Mouse (Mus musculus) v-Abl transformed pro-B cells (cell line): ENCODE measurements around the gene Eid1.

Experiments used
- in situ Hi-C, 2 experiments: fragments of 400-800 bp; cut with MboI; formaldehyde crosslinking; loops; one replicate each; pipeline ENCODE4 v1.15.1; 2025; ENCODE audit not compliant: unreplicated experiment in 2 of 2

The Eid1 gene

GRCm38 (mm10) chr2:125665909-125666308 lies 7.0 kb upstream of the Eid1 start:
- in situ Hi-C loops = loop anchor here (10.0 to 25.0 kb wide), 3 partner anchors 199 to 846 kb away; partner anchors contain the start of genes Atp8b4 (in 1 of the 2), Dtwd1 (in 1 of the 2) and Fam227b (in 1 of the 2)

- in situ Hi-C loops = loop anchor here (10.0 to 25.0 kb wide), 3 partner anchors 198 to 846 kb away; partner anchors contain the start of genes Atp8b4 (in 1 of the 2), Dtwd1 (in 1 of the 2) and Fam227b (in 1 of the 2)
Measured at GRCm38 (mm10) chr2:125666668-125667067, 6.2 kb upstream of the Eid1 start.

- in situ Hi-C loops = loop anchor here (10.0 to 25.0 kb wide), 3 partner anchors 198 to 845 kb away; partner anchors contain the start of genes Atp8b4 (in 1 of the 2), Dtwd1 (in 1 of the 2) and Fam227b (in 1 of the 2)
Measured at GRCm38 (mm10) chr2:125667184-125667583, 5.7 kb upstream of the Eid1 start.

GRCm38 (mm10) chr2:125667721-125668120 lies 5.2 kb upstream of the Eid1 start:
- in situ Hi-C loops = loop anchor here (10.0 to 25.0 kb wide), 3 partner anchors 197 to 845 kb away; partner anchors contain the start of genes Atp8b4 (in 1 of the 2), Dtwd1 (in 1 of the 2) and Fam227b (in 1 of the 2)

- in situ Hi-C loops = loop anchor here (25.0 kb wide), 2 partner anchors 491 to 841 kb away; partner anchors contain the start of genes Atp8b4 (in 1 of the 2), Dtwd1 (in 1 of the 2) and Fam227b (in 1 of the 2)
Measured at GRCm38 (mm10) chr2:125670846-125671245, 2.0 kb upstream of the Eid1 start.

GRCm38 (mm10) chr2:125672568-125672956 lies 333 bp upstream of the Eid1 start:
- in situ Hi-C loops = loop anchor here (25.0 kb wide), 2 partner anchors 490 to 840 kb away; partner anchors contain the start of genes Atp8b4 (in 1 of the 2), Dtwd1 (in 1 of the 2) and Fam227b (in 1 of the 2)

GRCm38 (mm10) chr2:125681811-125682210 lies 8.9 kb downstream of the Eid1 start:
- in situ Hi-C loops = no loop called here

GRCm38 (mm10) chr2:125683895-125684294 lies 11.0 kb downstream of the Eid1 start:
- in situ Hi-C loops = no loop called here

GRCm38 (mm10) chr2:125684559-125685440 lies 11.9 kb downstream of the Eid1 start:
- in situ Hi-C loops = no loop called here

GRCm38 (mm10) chr2:125685441-125686150 lies 12.7 kb downstream of the Eid1 start:
- in situ Hi-C loops = no loop called here

- in situ Hi-C loops = no loop called here
Measured at GRCm38 (mm10) chr2:125692010-125692409, 19.1 kb downstream of the Eid1 start.

GRCm38 (mm10) chr2:125694798-125695197 lies 21.9 kb downstream of the Eid1 start:
- in situ Hi-C loops = no loop called here

- in situ Hi-C loops = no loop called here
Measured at GRCm38 (mm10) chr2:125696219-125696618, 23.3 kb downstream of the Eid1 start.

- in situ Hi-C loops = no loop called here
Measured at GRCm38 (mm10) chr2:125701606-125702005, 28.7 kb downstream of the Eid1 start.

- in situ Hi-C loops = no loop called here
Measured at GRCm38 (mm10) chr2:125702851-125703250, 30.0 kb downstream of the Eid1 start.

- in situ Hi-C loops = no loop called here
Measured at GRCm38 (mm10) chr2:125704907-125705631, 32.2 kb downstream of the Eid1 start.

GRCm38 (mm10) chr2:125706510-125706921 lies 33.6 kb downstream of the Eid1 start:
- in situ Hi-C loops = no loop called here

GRCm38 (mm10) chr2:125716599-125716998 lies 43.7 kb downstream of the Eid1 start:
- in situ Hi-C loops = no loop called here

- in situ Hi-C loops = loop anchor here in 1 of 2 experiments (5.0 kb wide), 1 partner anchor 46 kb away; no protein-coding TSS in a partner anchor
Measured at GRCm38 (mm10) chr2:125723086-125723407, 50.2 kb downstream of the Eid1 start.
